Mouse (Mus musculus) erythroblast, embryonic 14.5 days (primary cell): ENCODE results near the gene Ggn.

Experiments
- GATA1 ChIP-seq: IDR thresholded peaks from 2 replicates; pipeline ENCODE4 v1.6.1; 2012; ENCODE audit warnings: low read length, inconsistent platforms, mixed read lengths
- TAL1 ChIP-seq: IDR thresholded peaks from 3 replicates; pipeline ENCODE4 v1.6.1; 2012; ENCODE audit warnings: low read length, inconsistent platforms, mixed read lengths

GRCm38 (mm10) chr7:29126173-29126915 is 43.7 kb upstream of the Ggn start:
- TF ChIP-seq TAL1 (no peak), GATA1 (no peak)
